Mouse (Mus musculus): Measurements from ENCODE around the gene Wwox.

The Wwox gene

DNA sequence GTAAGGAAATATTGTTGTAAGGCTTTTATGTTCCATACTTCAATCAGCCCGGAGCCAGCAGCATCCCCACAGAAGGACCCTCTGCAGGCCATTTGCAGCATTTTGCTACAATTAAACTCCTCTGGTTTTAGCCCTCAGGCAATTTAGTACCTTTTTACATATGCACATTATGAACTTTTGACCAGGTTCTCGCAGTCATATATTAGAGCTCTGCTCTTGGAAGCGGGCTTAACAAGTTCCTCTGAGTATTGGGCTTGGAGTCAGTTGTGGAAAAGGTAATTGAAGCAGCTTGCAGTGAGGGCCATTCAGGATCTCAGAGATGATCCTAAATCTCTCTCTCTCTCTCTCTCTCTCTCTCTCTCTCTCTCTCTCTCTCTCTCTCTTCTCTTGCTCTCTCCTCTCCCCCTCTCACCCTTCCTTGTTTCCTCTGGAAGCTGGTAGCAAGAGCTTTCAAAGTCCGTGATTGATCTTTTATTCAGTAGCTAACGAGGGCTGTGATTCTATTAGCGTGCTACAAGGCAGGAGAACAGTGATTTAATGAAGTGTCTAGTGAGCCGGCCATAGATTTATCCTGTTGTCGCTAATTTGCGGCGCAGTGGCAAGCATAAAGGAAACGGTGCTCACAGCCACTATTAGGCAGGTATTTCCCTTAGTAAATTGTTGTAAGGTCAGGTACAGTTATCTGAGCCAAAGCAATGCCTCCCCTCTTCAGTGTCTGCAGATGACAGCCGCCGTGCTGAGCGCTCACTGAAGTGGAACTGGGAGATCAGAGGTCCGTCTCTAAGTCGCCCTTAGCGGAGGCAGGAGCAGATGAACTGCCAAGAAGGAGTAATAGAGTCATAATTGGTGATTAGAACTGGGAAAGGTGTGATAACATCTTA is 292.0 kb downstream of the Wwox start:
- no peak for DNase-seq (ENCODE audit: low read depth, low spot score)

DNA sequence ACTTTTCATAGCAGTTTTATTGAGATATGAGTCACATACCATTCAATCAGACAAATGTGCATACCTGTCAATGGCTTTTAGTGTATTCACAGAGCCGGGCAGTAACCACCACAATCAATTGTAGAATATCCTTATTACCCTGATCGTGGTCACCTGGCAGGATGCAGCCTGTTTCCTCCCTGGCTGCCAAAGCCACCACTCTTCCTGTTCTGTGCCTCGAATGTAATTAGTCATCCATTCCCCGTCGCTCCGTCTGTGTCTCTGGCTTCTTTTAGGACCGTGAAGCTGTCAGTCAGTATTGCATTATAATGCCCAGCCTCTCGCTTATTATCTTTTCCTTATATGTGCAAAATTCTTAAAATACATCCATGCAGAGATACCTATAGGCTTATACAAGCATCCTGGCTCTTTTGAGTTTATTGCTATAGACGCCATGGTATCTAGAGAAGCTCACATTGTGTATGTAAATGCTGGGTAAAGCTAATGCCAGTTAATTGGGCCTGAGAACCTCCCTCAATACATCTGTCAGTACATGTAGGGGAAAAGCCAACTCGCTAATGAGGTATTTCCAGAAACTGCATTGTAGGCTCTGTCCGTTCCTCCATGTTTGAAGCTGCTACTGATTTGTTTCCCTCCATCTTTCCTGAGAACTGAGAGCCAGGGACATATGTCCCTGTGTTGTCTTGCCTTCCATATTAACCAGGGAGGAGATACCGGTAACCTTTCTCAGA is 303.9 kb downstream of the Wwox start:
- DNase-seq (ENCODE audit: low read depth, low spot score), result no peak

DNA sequence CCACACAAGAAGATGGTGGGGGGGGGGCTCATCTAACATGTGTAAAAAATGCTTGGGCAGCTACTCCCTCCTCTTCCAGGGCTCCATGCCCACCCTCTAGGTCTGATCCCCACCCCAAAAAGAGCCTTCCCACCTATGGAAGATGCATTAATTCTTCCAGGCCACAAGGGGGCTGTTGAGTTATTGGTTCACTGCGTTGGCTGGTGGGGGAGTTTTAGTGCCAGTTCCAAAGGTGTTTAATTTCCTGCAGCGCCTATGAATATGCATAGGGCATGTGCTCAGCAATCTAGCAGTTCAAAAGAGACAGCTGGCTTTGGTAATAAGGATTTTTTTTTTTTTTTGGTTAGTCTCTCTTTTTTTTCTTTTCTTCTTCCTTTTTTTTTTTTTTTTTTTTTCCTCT is 306.9 kb downstream of the Wwox start:
- DNase-seq (ENCODE audit: low read depth, low spot score), result peak; percentile 58

DNA sequence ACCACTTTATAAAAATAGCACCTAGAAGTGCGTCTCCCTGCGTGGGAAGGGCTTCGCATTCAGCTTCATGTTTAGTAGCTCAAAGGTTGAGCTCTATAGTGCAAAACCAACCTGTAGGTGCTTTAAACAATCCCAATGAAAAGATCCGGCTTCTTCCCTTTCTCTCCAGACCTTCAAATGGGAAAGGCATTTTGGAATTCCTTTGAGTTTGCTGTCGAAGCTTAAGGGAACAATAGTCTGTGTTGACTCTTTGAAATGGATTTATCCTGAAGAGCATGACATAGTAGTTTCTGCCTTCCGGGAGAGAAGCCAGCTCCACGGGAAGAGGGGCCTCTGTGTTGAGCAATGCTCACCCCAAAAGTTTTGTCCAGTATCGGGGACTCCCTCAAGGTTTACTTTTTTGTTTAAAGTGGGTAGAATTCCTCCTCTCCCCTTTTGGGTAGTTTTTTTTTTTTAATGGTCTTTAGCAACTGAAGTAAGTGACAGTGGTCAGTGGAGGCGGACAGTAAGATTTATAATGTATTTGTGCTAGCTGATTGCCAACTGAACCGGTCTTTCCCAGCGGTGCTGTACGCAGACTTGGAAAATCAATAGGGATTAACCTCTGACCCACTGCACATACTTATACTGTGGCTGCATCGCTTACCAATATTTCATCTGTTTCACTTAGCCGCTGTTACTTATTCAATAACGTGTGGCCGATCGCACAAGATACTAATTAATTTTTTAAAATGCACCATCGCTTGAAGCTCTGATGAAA is 312.1 kb downstream of the Wwox start:
- DNase-seq (ENCODE audit: low read depth, low spot score), result peak; percentile 73

GRCm38 (mm10) chr8:114759621-114760020 is 320.2 kb downstream of the Wwox start:
- DNase-seq (ENCODE audit: low read depth, low spot score), result no peak

DNA sequence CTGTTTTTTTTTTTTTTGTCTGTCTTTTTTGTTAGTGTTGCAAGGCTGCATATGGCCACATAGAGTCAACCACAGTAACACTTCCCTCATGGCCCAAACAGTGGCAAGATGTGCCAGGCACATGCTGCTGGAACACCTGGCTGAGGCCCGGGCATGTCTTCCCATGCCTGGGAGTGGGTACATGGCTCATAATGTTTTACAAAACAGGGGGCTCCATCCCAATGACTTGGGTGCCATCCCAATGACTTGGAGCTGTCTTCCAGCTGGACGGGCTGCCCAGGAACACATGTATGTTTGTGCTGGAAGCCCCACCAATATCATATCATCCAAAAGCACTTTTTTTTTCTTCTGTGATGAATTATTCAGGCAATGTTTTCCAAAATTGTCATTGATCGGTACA is 329.1 kb downstream of the Wwox start:
- DNase-seq (ENCODE audit: low read depth, low spot score), result no peak

GRCm38 (mm10) chr8:114770856-114771776 is 331.7 kb downstream of the Wwox start:
- DNase-seq (ENCODE audit: low read depth, low spot score), result peak; percentile 78

- no peak for DNase-seq (ENCODE audit: low read depth, low spot score)
These were observed 332.9 kb downstream of the Wwox start for GRCm38 (mm10) chr8:114772276-114772849.

GRCm38 (mm10) chr8:114773461-114774414 is 334.3 kb downstream of the Wwox start:
- no peak for DNase-seq (ENCODE audit: low read depth, low spot score)

GRCm38 (mm10) chr8:114774415-114774775 is 334.9 kb downstream of the Wwox start:
- DNase-seq (ENCODE audit: low read depth, low spot score), result no peak

DNA sequence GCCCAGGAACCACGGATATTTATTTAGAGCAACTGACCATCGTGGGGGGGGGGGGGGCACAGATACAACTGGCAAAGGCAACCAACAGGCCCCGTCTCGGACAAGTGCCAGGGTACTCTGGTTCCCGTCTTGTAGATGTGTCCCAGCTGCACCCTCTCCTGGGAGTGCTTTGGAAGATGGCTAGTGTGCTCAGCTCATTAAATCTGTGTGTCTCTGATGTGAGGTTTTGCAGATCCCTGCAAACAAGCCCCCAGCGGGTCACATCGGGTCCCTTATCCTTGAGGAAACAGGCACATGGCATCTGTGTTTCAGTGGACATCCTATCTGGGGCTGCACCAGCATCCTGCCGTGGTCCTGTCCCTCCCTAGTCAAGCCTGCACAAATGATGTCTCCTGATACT is 336.1 kb downstream of the Wwox start:
- DNase-seq (ENCODE audit: low read depth, low spot score), result no peak

- DNase-seq (ENCODE audit: low read depth, low spot score), result no peak
These were observed 337.2 kb downstream of the Wwox start for GRCm38 (mm10) chr8:114776696-114777095.

DNA sequence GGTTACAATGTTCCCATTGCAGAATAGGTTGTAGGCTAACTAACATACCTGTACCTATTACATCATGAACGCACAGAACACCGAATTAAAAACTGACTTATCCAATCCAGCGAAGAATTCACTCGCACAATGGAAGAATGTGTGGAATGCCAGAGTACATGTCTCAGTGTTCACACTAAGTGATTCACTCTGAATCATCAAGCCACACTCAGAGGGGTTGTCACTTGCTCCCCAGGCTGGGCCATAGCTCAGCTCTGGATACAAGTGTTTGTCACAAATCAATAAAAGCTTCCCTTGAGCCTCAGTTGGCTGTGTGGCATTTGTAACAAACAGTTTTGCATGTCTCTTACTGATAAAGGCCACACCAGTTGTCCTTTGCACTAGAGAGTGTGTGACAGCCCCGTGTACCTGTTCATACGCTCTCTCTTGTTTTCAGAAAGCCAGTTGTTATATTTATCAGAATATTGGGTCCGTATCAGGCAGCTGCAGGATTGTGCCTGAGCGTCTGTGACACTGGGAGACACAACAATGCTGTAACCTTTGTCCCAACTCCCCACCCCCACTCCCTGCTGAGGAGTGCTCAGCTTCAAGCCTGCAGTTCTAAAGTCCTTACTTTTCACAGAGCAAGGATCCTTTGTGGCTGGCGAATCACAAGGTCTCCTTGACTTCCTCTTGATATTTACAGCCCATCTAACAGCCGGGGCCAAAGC is 338.0 kb downstream of the Wwox start:
- peak; percentile 51 for DNase-seq (ENCODE audit: low read depth, low spot score)

DNA sequence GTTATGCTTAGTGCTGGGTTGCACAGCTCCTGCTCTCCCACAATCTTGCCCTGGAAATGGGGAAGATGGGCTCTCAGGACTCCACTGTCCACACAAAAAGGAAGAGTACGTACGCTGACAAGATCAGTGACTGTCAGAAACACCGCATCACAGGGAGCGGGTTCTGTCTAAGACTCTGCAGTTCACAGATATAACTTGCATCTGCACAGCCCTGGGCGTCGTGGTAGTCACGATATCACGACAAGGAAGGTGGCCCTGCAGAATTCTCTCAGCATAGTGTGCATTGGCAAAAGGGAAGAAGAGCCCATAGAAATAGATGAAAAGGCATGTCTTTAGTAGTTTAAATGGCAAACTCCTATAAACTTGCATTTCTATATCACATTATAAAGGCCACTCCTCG is 339.5 kb downstream of the Wwox start:
- no peak for DNase-seq (ENCODE audit: low read depth, low spot score)

DNA sequence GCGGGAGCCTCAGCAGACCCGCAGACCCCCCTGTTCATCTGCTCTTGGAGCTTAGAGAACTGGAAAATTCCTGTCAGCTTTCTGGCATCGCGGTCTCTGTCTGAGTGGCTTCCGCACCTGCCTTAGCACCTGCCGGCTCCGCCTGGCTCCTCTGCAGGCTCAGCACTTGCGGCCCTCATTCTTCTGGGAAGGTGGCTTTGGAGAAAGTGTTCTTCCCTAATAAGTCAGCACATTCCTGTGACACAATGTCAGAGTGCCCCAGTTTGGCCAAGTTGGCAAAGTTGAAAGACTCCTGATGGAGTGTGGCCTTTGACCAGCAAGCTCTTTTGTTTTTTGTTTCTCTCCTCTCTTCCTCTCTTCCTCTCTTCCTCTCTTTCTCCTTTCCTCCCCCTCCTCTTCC is 343.9 kb downstream of the Wwox start:
- no peak for DNase-seq (ENCODE audit: low read depth, low spot score)

- no peak for DNase-seq (ENCODE audit: low read depth, low spot score)
These were observed 346.4 kb downstream of the Wwox start for GRCm38 (mm10) chr8:114785834-114786233.

GRCm38 (mm10) chr8:114789616-114790015 is 350.2 kb downstream of the Wwox start:
- no peak for DNase-seq (ENCODE audit: low read depth, low spot score)

GRCm38 (mm10) chr8:114790754-114791153 is 351.3 kb downstream of the Wwox start:
- DNase-seq (ENCODE audit: low read depth, low spot score), result no peak

DNA sequence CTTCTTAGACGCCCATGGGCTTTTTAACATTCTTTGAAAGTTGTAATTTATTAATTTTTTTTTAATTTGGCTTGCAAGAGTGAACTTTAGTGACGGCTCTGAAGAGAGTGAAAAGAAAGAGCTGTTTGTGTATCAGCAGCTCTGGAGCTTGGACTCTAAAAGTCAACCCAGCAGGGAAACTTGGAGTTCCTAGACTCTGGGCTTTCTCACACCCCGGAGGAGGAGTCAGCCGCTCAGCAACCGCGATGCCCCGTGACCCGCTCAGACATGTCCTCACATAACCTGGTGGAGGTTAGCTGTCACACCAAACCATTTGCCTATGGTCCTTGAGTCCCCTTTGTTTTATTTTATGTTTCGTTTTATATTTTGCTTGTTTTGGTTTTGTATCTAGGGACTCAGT is 354.2 kb downstream of the Wwox start:
- no peak for DNase-seq (ENCODE audit: low read depth, low spot score)

All from R1 (cell line).